Comparison of ENCODE assay signal across 8 mouse cellular contexts in genomic region chr11:115627705-115628464, GRCm38 (mm10). TPM values are rescaled to one million over a fixed set of nuclear protein-coding genes. Genes with fewer than 3 reads are reported as not detected.
DNase-seq lines count a peak whose midpoint lies in the region; ATAC-seq and TF ChIP-seq lines count a peak whose summit lies in the region.

Slc25a19 (minus strand) TSS chr11:115628295.

- peaks cover 31 to 55% of the 10 kb centered on the region in 2 experiments for H3K4me1 ChIP-seq in CH12.LX (ENCODE audit: control insufficient read depth in 1 of 2, insufficient read depth in 2 of 2)
- H3K4me1 ChIP-seq in forebrain, embryonic 11.5 days (replicated peaks; ENCODE audit: control insufficient read depth, insufficient read depth, low read length) = no peaks in the 10 kb centered on the region
- H3K4me1 ChIP-seq in heart, embryonic 16.5 days (ENCODE audit: control insufficient read depth, insufficient read depth, low read length) = peaks cover 3% of the 10 kb centered on the region
- peaks cover 42% of the 10 kb centered on the region for H3K4me1 ChIP-seq in liver, embryonic 15.5 days (replicated peaks)
- peaks cover 11% of the 10 kb centered on the region; the same call in 1 of the 2 replicates for H3K4me1 ChIP-seq in neural tube, embryonic 12.5 days

- peak within 1 kb of the TSS; percentile 92 for H3K9ac ChIP-seq in CH12.LX (ENCODE audit: insufficient read depth, low read depth)
- peak within 1 kb of the TSS; percentile 67 for H3K9ac ChIP-seq in forebrain, embryonic 11.5 days (ENCODE audit: low read length)
- peak within 1 kb of the TSS; percentile 82 for H3K9ac ChIP-seq in heart, embryonic 16.5 days (ENCODE audit: low read length)
- H3K9ac ChIP-seq in liver, embryonic 15.5 days = peak within 1 kb of the TSS; percentile 79
- peak within 1 kb of the TSS; percentile 64 for H3K9ac ChIP-seq in neural tube, embryonic 12.5 days

- TF ChIP-seq EP300 in CH12.LX (IDR thresholded peaks at IDR 0.05; ENCODE audit: low read length) = peak; percentile 52; the same call in 1 of the 2 replicates

- no peaks in the 10 kb centered on the region for H3K27me3 ChIP-seq in CH12.LX (replicated peaks)
- no peaks in the 10 kb centered on the region for H3K27me3 ChIP-seq in forebrain, embryonic 11.5 days (ENCODE audit: control insufficient read depth, insufficient read depth, low read length)
- no peaks in the 10 kb centered on the region for H3K27me3 ChIP-seq in heart, embryonic 16.5 days (ENCODE audit: control insufficient read depth, insufficient read depth, low read length)
- H3K27me3 ChIP-seq in liver, embryonic 15.5 days = no peaks in the 10 kb centered on the region
- H3K27me3 ChIP-seq in neural tube, embryonic 12.5 days (replicated peaks) = no peaks in the 10 kb centered on the region

- WGBS in forebrain, embryonic 11.5 days = under 1% methylated on average over 47 of the region's 47 CpGs
- WGBS in heart, embryonic 16.5 days = under 1% methylated on average over 47 of the region's 47 CpGs
- under 1% methylated on average over 47 of the region's 47 CpGs for WGBS in liver, embryonic 15.5 days (ENCODE audit: insufficient replicate concordance)
- under 1% methylated on average over 47 of the region's 47 CpGs for WGBS in neural tube, embryonic 12.5 days

- H3K9me3 ChIP-seq in CH12.LX (replicated peaks; ENCODE audit: low read length) = no peaks in the 10 kb centered on the region
- no peaks in the 10 kb centered on the region for H3K9me3 ChIP-seq in forebrain, embryonic 11.5 days (ENCODE audit: control insufficient read depth, low read length)
- no peaks in the 10 kb centered on the region for H3K9me3 ChIP-seq in heart, embryonic 16.5 days (replicated peaks; ENCODE audit: control insufficient read depth, low read length)
- H3K9me3 ChIP-seq in liver, embryonic 15.5 days (replicated peaks) = no peaks in the 10 kb centered on the region
- no peaks in the 10 kb centered on the region for H3K9me3 ChIP-seq in neural tube, embryonic 12.5 days

- peak within 1 kb of the TSS; percentile 78 to 97 (median 80) for H3K4me3 ChIP-seq in CH12.LX (replicated peaks in 1 of 3; ENCODE audit: low read depth in 2 of 3, low read length in 2 of 3, poor library complexity in 1 of 3)
- H3K4me3 ChIP-seq in forebrain, embryonic 11.5 days (ENCODE audit: low read depth, low read length) = peak within 1 kb of the TSS; percentile 53
- H3K4me3 ChIP-seq in heart, embryonic 16.5 days (ENCODE audit: low read length) = peak within 1 kb of the TSS; percentile 81
- peak within 1 kb of the TSS; percentile 84 for H3K4me3 ChIP-seq in liver, embryonic 15.5 days (replicated peaks)
- H3K4me3 ChIP-seq in neural tube, embryonic 12.5 days = peak within 1 kb of the TSS; percentile 63

- peak; percentile 99 for TF ChIP-seq POLR2A in CH12.LX (IDR thresholded peaks at IDR 0.05; ENCODE audit: low read depth, low read length)

- H3K4me2 ChIP-seq in CH12.LX (ENCODE audit: insufficient read depth, low read depth, poor library complexity, severe bottlenecking) = peak within 1 kb of the TSS; percentile 87
- H3K4me2 ChIP-seq in forebrain, embryonic 11.5 days (ENCODE audit: low read depth, low read length, severe bottlenecking) = peak within 1 kb of the TSS; percentile 57
- peak within 1 kb of the TSS; percentile 86 for H3K4me2 ChIP-seq in heart, embryonic 16.5 days (ENCODE audit: low read depth, low read length)
- H3K4me2 ChIP-seq in liver, embryonic 15.5 days = peak within 1 kb of the TSS; percentile 98
- H3K4me2 ChIP-seq in neural tube, embryonic 12.5 days (replicated peaks) = peak within 1 kb of the TSS; percentile 84

- no peak; the same call in 1 of the 2 replicates for TF ChIP-seq RAD21 in CH12.LX (IDR thresholded peaks at IDR 0.05; ENCODE audit: low read depth, low read length)

- H3K36me3 ChIP-seq in CH12.LX (replicated peaks in 1 of 2; ENCODE audit: control insufficient read depth in 1 of 2, insufficient read depth in 1 of 2, low read length in 1 of 2) = peaks cover 24 to 33% of the 10 kb centered on the region in 2 experiments
- no peaks in the 10 kb centered on the region for H3K36me3 ChIP-seq in forebrain, embryonic 11.5 days (ENCODE audit: control insufficient read depth, insufficient read depth, low read length)
- peaks cover 5% of the 10 kb centered on the region for H3K36me3 ChIP-seq in heart, embryonic 16.5 days (ENCODE audit: control insufficient read depth, insufficient read depth)
- peaks cover 7% of the 10 kb centered on the region for H3K36me3 ChIP-seq in liver, embryonic 15.5 days (replicated peaks)
- peaks cover 2% of the 10 kb centered on the region for H3K36me3 ChIP-seq in neural tube, embryonic 12.5 days

- TF ChIP-seq CTCF in CH12.LX (conservative IDR thresholded peaks at IDR 0.05 in 1 of 2, IDR thresholded peaks at IDR 0.05 in 1 of 2; ENCODE audit: low read depth in 2 of 2, low read length in 2 of 2) = no peak

- peak; percentile 99 for ATAC-seq in forebrain, embryonic 11.5 days (replicated peaks; ENCODE audit: low FRiP score)
- peak; percentile 99 for ATAC-seq in heart, embryonic 16.5 days (replicated peaks; ENCODE audit: extremely low read depth, insufficient read depth, low FRiP score)
- ATAC-seq in liver, embryonic 15.5 days (ENCODE audit: insufficient read depth) = peak; percentile 100
- peak; percentile 99 for ATAC-seq in neural tube, embryonic 12.5 days (ENCODE audit: low FRiP score, low read depth)

- dilution Hi-C loops in CH12.LX (cut with MboI; ENCODE audit: extremely low pct_ligation_motif_present, extremely low pct_unique_long_range_greater_than_20kb, low sequenced_read_pairs) = no loop called here

- peak; percentile 100 for DNase-seq in CH12.LX (ENCODE audit: extremely low read depth)
- DNase-seq in c-Kit-positive CD71-positive TER-119-negative erythroid progenitor cells, embryonic 14.5 days (ENCODE audit: low read depth) = peak; percentile 100
- peak; percentile 97 for DNase-seq in forebrain, embryonic 11.5 days (ENCODE audit: low spot score)
- peak; percentile 100 for DNase-seq in kidney, postnatal 36 days
- DNase-seq in telencephalon, adult 2 months (ENCODE audit: low read depth, low spot score) = peak; percentile 100

- H3K27ac ChIP-seq in CH12.LX (ENCODE audit: insufficient read depth, low read depth) = peak within 1 kb of the TSS; percentile 65
- H3K27ac ChIP-seq in forebrain, embryonic 11.5 days (ENCODE audit: low read depth, low read length) = no peak within 1 kb of the TSS
- H3K27ac ChIP-seq in heart, embryonic 16.5 days (ENCODE audit: low read length) = peak within 1 kb of the TSS; percentile 47
- peak within 1 kb of the TSS; percentile 83 for H3K27ac ChIP-seq in liver, embryonic 15.5 days (replicated peaks)
- H3K27ac ChIP-seq in neural tube, embryonic 12.5 days = no peak within 1 kb of the TSS

- peaks cover 50% of the 10 kb centered on the region for H3K79me2 ChIP-seq in CH12.LX (replicated peaks; ENCODE audit: control insufficient read depth, extremely low read depth, insufficient read depth, poor library complexity, severe bottlenecking)

- in situ Hi-C loops in CH12.LX (cut with MboI; ENCODE audit: low pct_ligation_motif_present, low pct_unique_long_range_greater_than_20kb, low sequenced_read_pairs) = loop anchor here (25.0 kb wide), 1 partner anchor 784 kb away; the partner anchor contains the start of gene Rnf157

TF ChIP-seq in CH12.LX, 34 proteins besides CTCF, POLR2A, EP300 and RAD21 (continues in another document):
- peak; percentile 27; the same call in 1 of the 2 replicates for TF ChIP-seq USF1 (IDR thresholded peaks at IDR 0.05; ENCODE audit: low read depth, low read length)
- TF ChIP-seq PAX5 (IDR thresholded peaks at IDR 0.05; ENCODE audit: low read length) = no peak
- 0 out of 2 replicates have a peak, but pooled peaks have one; percentile 55 for TF ChIP-seq RCOR1 (conservative IDR thresholded peaks at IDR 0.05; ENCODE audit: low read depth, low read length)
- peak; percentile 81; the same call in 1 of the 2 replicates for TF ChIP-seq MEF2A (IDR thresholded peaks at IDR 0.05; ENCODE audit: borderline replicate concordance, low read depth, low read length)
- TF ChIP-seq UBTF (IDR thresholded peaks at IDR 0.05; ENCODE audit: low read depth, low read length) = 0 out of 2 replicates have a peak, but pooled peaks have one; percentile 33
- TF ChIP-seq JUN (IDR thresholded peaks at IDR 0.05; ENCODE audit: insufficient read depth, low read depth, low read length) = peak; percentile 15; the same call in 1 of the 2 replicates
- TF ChIP-seq NELFE (IDR thresholded peaks at IDR 0.05; ENCODE audit: low read depth, low read length) = peak; percentile 94
- no peak for TF ChIP-seq USF2 (conservative IDR thresholded peaks at IDR 0.05; ENCODE audit: low read depth, low read length)
- TF ChIP-seq GABPA (IDR thresholded peaks at IDR 0.05; ENCODE audit: insufficient replicate concordance, low read depth, low read length) = peak; percentile 91; the same call in 1 of the 2 replicates
- peak; percentile 81 for TF ChIP-seq IRF4 (IDR thresholded peaks at IDR 0.05; ENCODE audit: low read depth, low read length)
- peak; percentile 52 for TF ChIP-seq ZNF384 (IDR thresholded peaks at IDR 0.05; ENCODE audit: low read depth, low read length)
- peak; percentile 95 for TF ChIP-seq MXI1 (IDR thresholded peaks at IDR 0.05; ENCODE audit: low read depth, low read length)
- peak; percentile 47; the same call in 1 of the 2 replicates for TF ChIP-seq ETS1 (conservative IDR thresholded peaks at IDR 0.05; ENCODE audit: low read depth, low read length)
- TF ChIP-seq MAFK (IDR thresholded peaks at IDR 0.05; ENCODE audit: insufficient replicate concordance, low read length) = no peak
- peak; percentile 90 for TF ChIP-seq MYC (IDR thresholded peaks at IDR 0.05; ENCODE audit: low read depth, low read length)
- TF ChIP-seq POLR2AphosphoS2 (IDR thresholded peaks at IDR 0.05; ENCODE audit: low read depth, low read length) = peak; percentile 92
- TF ChIP-seq HCFC1 (IDR thresholded peaks at IDR 0.05; ENCODE audit: low read depth, low read length) = peak; percentile 100
- TF ChIP-seq MAZ (IDR thresholded peaks at IDR 0.05; ENCODE audit: low read depth, low read length) = peak; percentile 78
- TF ChIP-seq KAT2A (IDR thresholded peaks at IDR 0.05; ENCODE audit: insufficient replicate concordance, low read length) = peak; percentile 100
- TF ChIP-seq SIN3A (IDR thresholded peaks at IDR 0.05; ENCODE audit: low read length) = peak; percentile 97
- peak; percentile 96 for TF ChIP-seq TBP (conservative IDR thresholded peaks at IDR 0.05; ENCODE audit: low read depth, low read length)

RNA-seq across cellular contexts. Expression of gene Slc25a19, which starts in this region (rescaled TPM):
- total RNA-seq in CH12.LX (2012; rRNA removed) = 277 and 312 TPM in 2 replicates
- 278 and 294 TPM in 2 replicates for total RNA-seq in CH12.LX (2014; rRNA removed)
- 374 and 398 TPM in 2 replicates for polyA plus RNA-seq in CH12.LX (2012; ENCODE audit: insufficient read length, low read depth)
- polyA plus RNA-seq in forebrain, embryonic 11.5 days (2014; fragmentation: Nextera tagmentation; extraction: Ambion mirVana) = 26.4 and 27.7 TPM in 2 replicates
- polyA plus RNA-seq in heart, embryonic 16.5 days (2015; fragmentation: Nextera tagmentation; extraction: Ambion mirVana) = 55.7 and 58.1 TPM in 2 replicates
- polyA plus RNA-seq in liver, embryonic 15.5 days (2015; fragmentation: Nextera tagmentation; extraction: Ambion mirVana) = 10.4 and 10.9 TPM in 2 replicates
- 27.5 and 28.2 TPM in 2 replicates for polyA plus RNA-seq in neural tube, embryonic 12.5 days (2016; fragmentation: Nextera tagmentation; extraction: Ambion mirVana)

Comparison
In these comparisons a context has a peak if more than half of its experiments do, and no peak if none do; other contexts are left out.
1. H3K27ac ChIP-seq: peak in CH12.LX (single experiment), heart, embryonic 16.5 days (single experiment) and liver, embryonic 15.5 days (single experiment); none in forebrain, embryonic 11.5 days (single experiment) and neural tube, embryonic 12.5 days (single experiment).
2. Peak in every context shown above with its lines, with median percentiles within 50 percentile points of each other: DNase-seq, H3K4me2 ChIP-seq, H3K4me3 ChIP-seq, H3K9ac ChIP-seq and ATAC-seq.